ENCODE assay signal across 12 mouse cellular contexts in genomic region chr10:8873631-8874370, GRCm38 (mm10). TPM values are rescaled to one million over a fixed set of nuclear protein-coding genes. Genes with fewer than 3 reads are reported as not detected.
DNase-seq lines count a peak whose midpoint lies in the region; ATAC-seq lines count a peak whose summit lies in the region.
"Had no signal": no experiment of that assay in that cellular context is flagged by ENCODE, and none has a peak within 500 bp of the region (broad histone marks: within the 10 kb centered on the region; RNA-seq: fewer than 3 reads in every experiment).

No protein-coding gene starts in this region.

- H3K27ac ChIP-seq in kidney, embryonic 16.5 days (ENCODE audit: low read length): 0 out of 2 replicates have a peak overlapping the region, but pooled peaks have one; percentile 14
- H3K27ac ChIP-seq in lung, embryonic 15.5 days: peak overlapping the region; percentile 16; the same call in 1 of the 2 replicates
- no peak overlapping the region for H3K27ac ChIP-seq in hindbrain, embryonic 11.5 days (ENCODE audit: low read depth, low read length)
- H3K27ac ChIP-seq: forebrain, embryonic 10.5 days; hindbrain, embryonic 13.5 days; limb, embryonic 10.5 days had no signal

- H3K36me3 ChIP-seq in kidney, embryonic 16.5 days (ENCODE audit: insufficient read depth, low read length): no peaks in the 10 kb centered on the region
- no peaks in the 10 kb centered on the region for H3K36me3 ChIP-seq in lung, embryonic 15.5 days
- H3K36me3 ChIP-seq in hindbrain, embryonic 11.5 days (ENCODE audit: control insufficient read depth, insufficient read depth, low read length): no peaks in the 10 kb centered on the region
- H3K36me3 ChIP-seq: hindbrain, embryonic 13.5 days had no signal

- no peak overlapping the region for H3K4me3 ChIP-seq in kidney, embryonic 16.5 days (ENCODE audit: low read length)
- H3K4me3 ChIP-seq in lung, embryonic 15.5 days: no peak overlapping the region
- H3K4me3 ChIP-seq in hindbrain, embryonic 11.5 days (ENCODE audit: low read depth, low read length): no peak overlapping the region
- H3K4me3 ChIP-seq: forebrain, embryonic 10.5 days; hindbrain, embryonic 13.5 days; limb, embryonic 10.5 days had no signal

- peak; percentile 15 to 72 for DNase-seq in adrenal gland, adult (ENCODE audit: inconsistent age in 2 of 2, low spot score in 1 of 2)
- no peak for DNase-seq in adrenal gland, adult 18-20 months (ENCODE audit: low spot score in 2 of 2)
- no peak for DNase-seq in kidney, adult 18-20 months
- peak; percentile 85 for DNase-seq in adipocyte (ENCODE audit: low spot score)
- no peak for DNase-seq in hindbrain, embryonic 11.5 days (ENCODE audit: low spot score)
- DNase-seq: cerebellum, adult 11 months had no signal

- H3K27me3 ChIP-seq in kidney, embryonic 16.5 days (ENCODE audit: insufficient read depth, low read length): no peaks in the 10 kb centered on the region
- no peaks in the 10 kb centered on the region for H3K27me3 ChIP-seq in lung, embryonic 15.5 days
- H3K27me3 ChIP-seq in hindbrain, embryonic 11.5 days (ENCODE audit: control insufficient read depth, insufficient read depth, low read length): no peaks in the 10 kb centered on the region
- H3K27me3 ChIP-seq: hindbrain, embryonic 13.5 days had no signal

- 76% methylated on average over 7 of the region's 7 CpGs for WGBS in kidney, embryonic 16.5 days
- WGBS in lung, embryonic 15.5 days: 49% methylated on average over 7 of the region's 7 CpGs
- WGBS in hindbrain, embryonic 11.5 days: 87% methylated on average over 7 of the region's 7 CpGs

- no peak for ATAC-seq in kidney, embryonic 16.5 days (ENCODE audit: low FRiP score, low TSS enrichment)
- no peak for ATAC-seq in lung, embryonic 15.5 days (ENCODE audit: borderline replicate concordance, extremely low read depth, low FRiP score, low TSS enrichment)
- ATAC-seq in inflammation-experienced regulatory T-cells, adult 6 months: no peak
- no peak for ATAC-seq in hindbrain, embryonic 11.5 days (ENCODE audit: low FRiP score)

- no peaks in the 10 kb centered on the region for H3K9me3 ChIP-seq in kidney, embryonic 16.5 days (ENCODE audit: low read length)
- H3K9me3 ChIP-seq in lung, embryonic 15.5 days: 0 out of 2 replicates have a peak, but pooled peaks cover 3% of the 10 kb centered on the region
- no peaks in the 10 kb centered on the region for H3K9me3 ChIP-seq in hindbrain, embryonic 11.5 days (ENCODE audit: control insufficient read depth, low read length)
- H3K9me3 ChIP-seq: hindbrain, embryonic 13.5 days; limb, embryonic 10.5 days had no signal

- no peak overlapping the region for H3K9ac ChIP-seq in kidney, embryonic 16.5 days (replicated peaks; ENCODE audit: low read length)
- no peak overlapping the region for H3K9ac ChIP-seq in lung, embryonic 15.5 days
- H3K9ac ChIP-seq in hindbrain, embryonic 11.5 days (ENCODE audit: low read depth, low read length): no peak overlapping the region
- H3K9ac ChIP-seq: hindbrain, embryonic 13.5 days had no signal

- no peaks in the 10 kb centered on the region for H3K4me1 ChIP-seq in kidney, embryonic 16.5 days (ENCODE audit: insufficient read depth, low read length)
- peaks cover 22% of the 10 kb centered on the region for H3K4me1 ChIP-seq in lung, embryonic 15.5 days
- no peaks in the 10 kb centered on the region for H3K4me1 ChIP-seq in hindbrain, embryonic 11.5 days (replicated peaks; ENCODE audit: control insufficient read depth, insufficient read depth, low read length)
- H3K4me1 ChIP-seq: hindbrain, embryonic 13.5 days had no signal

- no peak overlapping the region for H3K4me2 ChIP-seq in kidney, embryonic 16.5 days (replicated peaks; ENCODE audit: low read depth, low read length)
- H3K4me2 ChIP-seq in lung, embryonic 15.5 days: no peak overlapping the region
- no peak overlapping the region for H3K4me2 ChIP-seq in hindbrain, embryonic 11.5 days (replicated peaks; ENCODE audit: low read depth, low read length)
- H3K4me2 ChIP-seq: hindbrain, embryonic 13.5 days had no signal

RNA-seq across cellular contexts. Expression of gene Sash1, which starts 12.1 kb away (rescaled TPM):
- 10 to 100 TPM; 35.1 to 83.4 TPM for total RNA-seq in adrenal gland, adult 18-20 months (2021)
- 3.1 and 3.9 TPM in 2 replicates for polyA plus RNA-seq in kidney, embryonic 16.5 days (2015; fragmentation: Nextera tagmentation; extraction: Ambion mirVana)
- polyA plus RNA-seq in lung, embryonic 15.5 days (2015; fragmentation: Nextera tagmentation; extraction: Ambion mirVana): 4.8 and 6.1 TPM in 2 replicates
- polyA plus RNA-seq in inflammation-experienced regulatory T-cells, adult 6 months (2017; shearing (Covaris generic)): under 1 TPM in 1 of 3 experiments, not detected in 2; 0.16 TPM
- polyA plus RNA-seq in hindbrain, embryonic 11.5 days (2014; fragmentation: Nextera tagmentation; extraction: Ambion mirVana): 5.2 and 6.5 TPM in 2 replicates

Comparison
In these comparisons a context has a peak if more than half of its experiments do, and no peak if none do; other contexts are left out.
1. DNase-seq: peak in adrenal gland, adult (2 of 2) and adipocyte (single experiment); none in adrenal gland, adult 18-20 months (0 of 2), kidney, adult 18-20 months (single experiment) and hindbrain, embryonic 11.5 days (single experiment).